Mouse (Mus musculus) liver, postnatal 0 days (tissue): Measurements from ENCODE around the gene Ms4a6d. TPM values are rescaled to one million over a fixed set of nuclear protein-coding genes. Genes with fewer than 3 reads are reported as not detected.

Experiments
- ATAC-seq: fragments of 200-750 bp; cut with Nextera tagmentation; 2 replicates; pipeline ENCODE4 v1.8.0; 2017; ENCODE audit warnings: mild to moderate bottlenecking, moderate library complexity
- DNase-seq: peaks from one replicate; pipeline ENCODE4 v3.0.0-alpha.2; 2016
- H3K27ac ChIP-seq: fragments of 300-500 bp; sonication (generic); 2 replicates; pipeline ENCODE4 v1.5.1; 2014; ENCODE audit warnings: antibody characterized with exemption, moderate library complexity, mild to moderate bottlenecking, low read depth
- H3K27me3 ChIP-seq: fragments of 300-500 bp; sonication (generic); 2 replicates; pipeline ENCODE4 v1.6.1; 2014; ENCODE audit warnings: low read length, control low read depth, mixed read lengths; ENCODE audit not compliant: insufficient read depth
- H3K36me3 ChIP-seq: fragments of 300-500 bp; sonication (generic); replicated peaks from 2 replicates; pipeline ENCODE4 v1.6.1; 2014; ENCODE audit warnings: mild to moderate bottlenecking, control low read depth, low read length, moderate library complexity, mixed read lengths; ENCODE audit not compliant: insufficient read depth
- H3K4me1 ChIP-seq: fragments of 300-500 bp; sonication (generic); 2 replicates; pipeline ENCODE4 v1.6.1; 2014; ENCODE audit warnings: antibody characterized with exemption, mild to moderate bottlenecking, control low read depth; ENCODE audit not compliant: insufficient read depth
- H3K4me2 ChIP-seq: fragments of 300-500 bp; sonication (generic); 2 replicates; pipeline ENCODE4 v1.6.1; 2014; ENCODE audit warnings: low read depth, mild to moderate bottlenecking, low read length, moderate library complexity, mixed read lengths
- H3K4me3 ChIP-seq: fragments of 300-500 bp; sonication (generic); 2 replicates; pipeline ENCODE4 v1.5.1; 2014; ENCODE audit warnings: low read depth, low read length
- H3K9ac ChIP-seq: fragments of 300-500 bp; sonication (generic); replicated peaks from 2 replicates; pipeline ENCODE4 v1.6.1; 2014; ENCODE audit warnings: mild to moderate bottlenecking, moderate library complexity
- H3K9me3 ChIP-seq: fragments of 300-500 bp; sonication (generic); 2 replicates; pipeline ENCODE4 v1.6.1; 2016; ENCODE audit warnings: mild to moderate bottlenecking, control low read depth, low read length, mixed read lengths
- CTCF ChIP-seq: sonication (generic); IDR thresholded peaks from 2 replicates; pipeline ENCODE4 v1.5.1; 2016; ENCODE audit warnings: antibody characterized with exemption, low read depth
- EP300 ChIP-seq: IDR thresholded peaks from 2 replicates; pipeline ENCODE4 v1.6.1; 2016; ENCODE audit warnings: antibody characterized with exemption, low read depth, mild to moderate bottlenecking
- WGBS: fragments of 180-500 bp; shearing (Covaris S2); extraction: QIAGEN DNeasy Blood & Tissue Kit; methylation state at CpG from one replicate; pipeline ENCODE4 v1.1.7; 2014; ENCODE audit not compliant: insufficient replicate concordance; 5-methylcytosine and 5-hydroxymethylcytosine counted together
- polyA plus RNA-seq: library from polyadenylated mRNA; unstranded; fragments of >200 nt; fragmentation: Nextera tagmentation; extraction: Ambion mirVana; gene quantifications from 2 replicates; pipeline ENCODE4 v1.2.1, GENCODE M21; 2015

Ms4a6d gene
- polyA plus RNA-seq, 1 experiment from 2014 or later, result 9.0 TPM

GRCm38 (mm10) chr19:11613776-11614443, 9.3 kb upstream of the Ms4a6d start:
- H3K4me3 ChIP-seq, result no peak overlapping the region
- H3K36me3 ChIP-seq, result no peaks in the 10 kb centered on the region
- no peak overlapping the region for H3K4me2 ChIP-seq
- H3K27ac ChIP-seq, result no peak overlapping the region
- no peak for ATAC-seq
- H3K27me3 ChIP-seq, result no peaks in the 10 kb centered on the region
- 40% methylated on average over 8 of the region's 8 CpGs for WGBS
- TF ChIP-seq EP300, result no peak
- no peak for TF ChIP-seq CTCF
- H3K9me3 ChIP-seq, result no peaks in the 10 kb centered on the region
- peaks cover 2% of the 10 kb centered on the region; the same call in 1 of the 2 replicates for H3K4me1 ChIP-seq
- DNase-seq, result no peak
- H3K9ac ChIP-seq, result no peak overlapping the region

- DNase-seq (no peak), ATAC-seq (no peak)
- H3K27me3 ChIP-seq, result no peaks in the 10 kb centered on the region
- H3K9ac ChIP-seq, result no peak overlapping the region
- H3K9me3 ChIP-seq, result no peaks in the 10 kb centered on the region
- peak; percentile 18; the same call in 1 of the 2 replicates for TF ChIP-seq EP300
- TF ChIP-seq CTCF, result no peak
- H3K4me2 ChIP-seq, result no peak overlapping the region
- WGBS, result 44% methylated on average over 1 of the region's 1 CpGs
- H3K4me3 ChIP-seq, result no peak overlapping the region
- H3K4me1 ChIP-seq, result peaks cover 2% of the 10 kb centered on the region; the same call in 1 of the 2 replicates
- no peaks in the 10 kb centered on the region for H3K36me3 ChIP-seq
- no peak overlapping the region for H3K27ac ChIP-seq
Observed at GRCm38 (mm10) chr19:11613084-11613483, 8.4 kb upstream of the Ms4a6d start.

GRCm38 (mm10) chr19:11612293-11612692, 7.6 kb upstream of the Ms4a6d start:
- Histone ChIP-seq H3K36me3 (no peaks in the 10 kb centered on the region), H3K4me2 (no peak overlapping the region), H3K27me3 (no peaks in the 10 kb centered on the region), H3K9ac (no peak overlapping the region), H3K27ac (no peak overlapping the region), H3K4me1 (peaks cover 2% of the 10 kb centered on the region; the same call in 1 of the 2 replicates), H3K4me3 (no peak overlapping the region), H3K9me3 (no peaks in the 10 kb centered on the region)
- no peak for TF ChIP-seq CTCF
- TF ChIP-seq EP300, result no peak
- ATAC-seq (no peak), DNase-seq (no peak)
- WGBS, result 47% methylated on average over 2 of the region's 2 CpGs

GRCm38 (mm10) chr19:11611541-11611945, 6.9 kb upstream of the Ms4a6d start:
- Histone ChIP-seq H3K27ac (no peak overlapping the region), H3K4me3 (no peak overlapping the region), H3K36me3 (no peaks in the 10 kb centered on the region), H3K9me3 (no peaks in the 10 kb centered on the region), H3K4me1 (peaks cover 2% of the 10 kb centered on the region; the same call in 1 of the 2 replicates), H3K9ac (no peak overlapping the region), H3K27me3 (no peaks in the 10 kb centered on the region), H3K4me2 (no peak overlapping the region)
- ATAC-seq, result peak; percentile 54; the same call in 1 of the 2 replicates
- 11% methylated on average over 6 of the region's 6 CpGs for WGBS
- TF ChIP-seq CTCF, result peak; percentile 78
- TF ChIP-seq EP300, result no peak
- DNase-seq, result no peak

GRCm38 (mm10) chr19:11608172-11608571, 3.5 kb upstream of the Ms4a6d start:
- DNase-seq (peak; percentile 69), ATAC-seq (no peak)
- no peaks in the 10 kb centered on the region for H3K9me3 ChIP-seq
- H3K36me3 ChIP-seq, result no peaks in the 10 kb centered on the region
- TF ChIP-seq CTCF (peak; percentile 77), EP300 (no peak)
- H3K27me3 ChIP-seq, result no peaks in the 10 kb centered on the region
- 4% methylated on average over 1 of the region's 1 CpGs for WGBS
- H3K4me2 ChIP-seq, result no peak overlapping the region
- H3K4me1 ChIP-seq, result no peaks in the 10 kb centered on the region; the same call in 1 of the 2 replicates
- no peak overlapping the region for H3K4me3 ChIP-seq
- no peak overlapping the region for H3K27ac ChIP-seq
- no peak overlapping the region for H3K9ac ChIP-seq

- WGBS, result 90% methylated on average over 2 of the region's 2 CpGs
- Histone ChIP-seq H3K27me3 (no peaks in the 10 kb centered on the region), H3K9ac (no peak overlapping the region), H3K4me1 (no peaks in the 10 kb centered on the region), H3K4me3 (no peak overlapping the region), H3K9me3 (no peaks in the 10 kb centered on the region), H3K27ac (no peak overlapping the region), H3K36me3 (no peaks in the 10 kb centered on the region), H3K4me2 (no peak overlapping the region)
- TF ChIP-seq EP300 (no peak), CTCF (peak; percentile 86)
- DNase-seq, result peak; percentile 26
- ATAC-seq, result peak; percentile 40; the same call in 1 of the 2 replicates
Observed at GRCm38 (mm10) chr19:11602026-11602425, 2.6 kb downstream of the Ms4a6d start.
